7 mouse cellular contexts compared by ENCODE assay signal in the genomic region with DNA sequence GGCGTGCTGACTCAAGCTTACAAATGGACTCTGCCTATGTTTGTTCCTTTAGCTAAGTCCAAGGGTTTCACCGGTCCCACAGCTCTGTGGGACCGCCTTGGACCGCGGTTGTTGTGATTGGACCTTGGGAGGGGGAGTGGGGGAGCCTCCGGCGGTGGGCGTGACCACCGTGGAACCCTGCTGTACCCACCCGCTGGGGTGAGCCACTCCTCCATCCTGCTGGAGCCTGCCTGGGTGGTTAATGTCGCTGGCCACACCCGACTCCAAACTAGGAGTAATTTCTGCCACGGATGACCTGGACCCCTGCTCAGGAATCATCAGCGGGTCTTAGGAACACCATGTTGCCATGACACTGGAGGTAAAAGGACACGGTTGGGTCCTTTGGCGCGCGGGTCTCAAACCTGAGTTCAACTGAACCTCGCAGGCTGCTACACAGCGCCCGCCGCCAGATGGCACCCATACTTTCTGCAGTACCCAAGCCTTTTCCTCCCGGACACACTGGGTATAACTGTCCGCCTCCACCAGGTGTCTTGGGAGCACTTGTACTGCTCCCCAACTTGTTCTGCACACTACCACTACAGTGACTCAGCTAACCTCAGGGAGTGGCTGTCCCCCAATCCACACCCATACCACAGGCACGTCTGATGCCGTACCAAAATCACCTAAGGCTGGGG. TPM values are rescaled to one million over a fixed set of nuclear protein-coding genes. Genes with fewer than 3 reads are reported as not detected.
DNase-seq lines count a peak whose midpoint lies in the region; ATAC-seq lines count a peak whose summit lies in the region.

No protein-coding gene starts in this region.

- H3K36me3 ChIP-seq in intestine, embryonic 15.5 days: no peaks in the 10 kb centered on the region
- no peaks in the 10 kb centered on the region for H3K36me3 ChIP-seq in limb, embryonic 11.5 days (ENCODE audit: control insufficient read depth, insufficient read depth, low read length)
- peaks cover 17% of the 10 kb centered on the region for H3K36me3 ChIP-seq in midbrain, embryonic 14.5 days (ENCODE audit: control insufficient read depth, insufficient read depth, low read length)

- peak; percentile 75 to 80 for DNase-seq in adrenal gland, adult 18-20 months (ENCODE audit: low spot score in 2 of 2)
- DNase-seq in embryo, embryonic 10.5 days (ENCODE audit: low spot score): peak; percentile 87
- DNase-seq in gastrocnemius, postnatal 36 days: peak; percentile 61 to 69
- peak; percentile 89 for DNase-seq in limb, embryonic 11.5 days (ENCODE audit: low spot score)
- DNase-seq in midbrain, embryonic 14.5 days: peak; percentile 85
- DNase-seq in spleen, adult 18-20 months: peak; percentile 55 to 80

- peaks cover 9% of the 10 kb centered on the region; the same call in 1 of the 2 replicates for H3K4me1 ChIP-seq in intestine, embryonic 15.5 days (replicated peaks)
- peaks cover 3% of the 10 kb centered on the region; the same call in 1 of the 2 replicates for H3K4me1 ChIP-seq in limb, embryonic 11.5 days (ENCODE audit: control insufficient read depth, insufficient read depth, low read length)
- H3K4me1 ChIP-seq in midbrain, embryonic 14.5 days (ENCODE audit: control insufficient read depth, insufficient read depth, low read length): no peaks in the 10 kb centered on the region

- no peaks in the 10 kb centered on the region for H3K27me3 ChIP-seq in intestine, embryonic 15.5 days (replicated peaks)
- no peaks in the 10 kb centered on the region for H3K27me3 ChIP-seq in limb, embryonic 11.5 days (ENCODE audit: control insufficient read depth, insufficient read depth, low read length)
- H3K27me3 ChIP-seq in midbrain, embryonic 14.5 days (ENCODE audit: control insufficient read depth, insufficient read depth, low read length): no peaks in the 10 kb centered on the region

- peak; percentile 92 for ATAC-seq in intestine, embryonic 15.5 days
- peak; percentile 83 for ATAC-seq in limb, embryonic 11.5 days (ENCODE audit: insufficient number of reproducible peaks, low FRiP score, low TSS enrichment, low read depth)
- ATAC-seq in midbrain, embryonic 14.5 days (ENCODE audit: low FRiP score, low TSS enrichment): peak; percentile 50; the same call in 1 of the 2 replicates

- intact Hi-C loops in gastrocnemius, postnatal 36 days (cut with DNase I): loop anchor here (5.0 kb wide), 2 partner anchors 155 to 235 kb away; no protein-coding TSS in a partner anchor

- WGBS in intestine, embryonic 15.5 days: 1% methylated on average over 26 of the region's 26 CpGs
- 1% methylated on average over 26 of the region's 26 CpGs for WGBS in limb, embryonic 11.5 days
- 1% methylated on average over 26 of the region's 26 CpGs for WGBS in midbrain, embryonic 14.5 days

- peak overlapping the region; percentile 88 for H3K4me2 ChIP-seq in intestine, embryonic 15.5 days (replicated peaks)
- peak overlapping the region; percentile 67 for H3K4me2 ChIP-seq in limb, embryonic 11.5 days (ENCODE audit: low read depth, severe bottlenecking)
- peak overlapping the region; percentile 54 for H3K4me2 ChIP-seq in midbrain, embryonic 14.5 days (ENCODE audit: low read length)

- H3K27ac ChIP-seq in intestine, embryonic 15.5 days: no peak overlapping the region
- no peak overlapping the region for H3K27ac ChIP-seq in limb, embryonic 11.5 days (replicated peaks; ENCODE audit: low read depth, low read length)
- no peak overlapping the region for H3K27ac ChIP-seq in midbrain, embryonic 14.5 days (replicated peaks; ENCODE audit: low read depth, low read length)

- peak overlapping the region; percentile 41 for H3K4me3 ChIP-seq in intestine, embryonic 15.5 days (replicated peaks)
- peak overlapping the region; percentile 32 for H3K4me3 ChIP-seq in limb, embryonic 11.5 days (ENCODE audit: low read depth, low read length)
- H3K4me3 ChIP-seq in midbrain, embryonic 14.5 days (replicated peaks; ENCODE audit: low read depth, low read length): peak overlapping the region; percentile 17

- peak overlapping the region; percentile 43 for H3K9ac ChIP-seq in intestine, embryonic 15.5 days
- H3K9ac ChIP-seq in limb, embryonic 11.5 days (ENCODE audit: low read length): peak overlapping the region; percentile 3; the same call in 1 of the 2 replicates
- H3K9ac ChIP-seq in midbrain, embryonic 14.5 days (replicated peaks; ENCODE audit: low read length): peak overlapping the region; percentile 26

- no peaks in the 10 kb centered on the region for H3K9me3 ChIP-seq in intestine, embryonic 15.5 days
- H3K9me3 ChIP-seq in limb, embryonic 11.5 days (ENCODE audit: control insufficient read depth, low read length): no peaks in the 10 kb centered on the region
- H3K9me3 ChIP-seq in midbrain, embryonic 14.5 days (ENCODE audit: control insufficient read depth, low read length): no peaks in the 10 kb centered on the region

RNA-seq across cellular contexts. Expression of a gene that starts 1.3 kb away (rescaled TPM):
- total RNA-seq in adrenal gland, adult 18-20 months (2021): 10 to 100 TPM; 54.4 to 57.5 TPM
- total RNA-seq in gastrocnemius, postnatal 36 days (2021): 10 to 100 TPM; 35.5 to 39.9 TPM
- polyA plus RNA-seq in intestine, embryonic 15.5 days (2015; fragmentation: Nextera tagmentation; extraction: Ambion mirVana): 35.8 and 36.0 TPM in 2 replicates
- 35.5 and 36.5 TPM in 2 replicates for polyA plus RNA-seq in limb, embryonic 11.5 days (2014; fragmentation: Nextera tagmentation; extraction: Ambion mirVana)
- 68.3 and 74.3 TPM in 2 replicates for polyA plus RNA-seq in midbrain, embryonic 14.5 days (2014; fragmentation: Nextera tagmentation; extraction: Ambion mirVana)

RNA-seq across cellular contexts. Expression of a gene that starts 11.5 kb away (rescaled TPM):
- total RNA-seq in adrenal gland, adult 18-20 months (2021): 10 to 100 TPM; 23.8 to 29.2 TPM
- total RNA-seq in gastrocnemius, postnatal 36 days (2021): 10 to 100 TPM in 1 of 2 experiments, 1 to 10 TPM in 1; 8.4 to 10.4 TPM
- 34.3 and 43.5 TPM in 2 replicates for polyA plus RNA-seq in intestine, embryonic 15.5 days (2015; fragmentation: Nextera tagmentation; extraction: Ambion mirVana)
- polyA plus RNA-seq in limb, embryonic 11.5 days (2014; fragmentation: Nextera tagmentation; extraction: Ambion mirVana): 32.6 and 37.8 TPM in 2 replicates
- polyA plus RNA-seq in midbrain, embryonic 14.5 days (2014; fragmentation: Nextera tagmentation; extraction: Ambion mirVana): 25.8 and 27.6 TPM in 2 replicates

RNA-seq across cellular contexts. Expression of a gene that starts 17.5 kb away (rescaled TPM):
- total RNA-seq in adrenal gland, adult 18-20 months (2021): 100 to 1,000 TPM; 434 to 484 TPM
- 100 to 1,000 TPM; 142 to 153 TPM for total RNA-seq in gastrocnemius, postnatal 36 days (2021)
- 572 and 634 TPM in 2 replicates for polyA plus RNA-seq in intestine, embryonic 15.5 days (2015; fragmentation: Nextera tagmentation; extraction: Ambion mirVana)
- polyA plus RNA-seq in limb, embryonic 11.5 days (2014; fragmentation: Nextera tagmentation; extraction: Ambion mirVana): 391 and 434 TPM in 2 replicates
- 1,214 and 1,517 TPM in 2 replicates for polyA plus RNA-seq in midbrain, embryonic 14.5 days (2014; fragmentation: Nextera tagmentation; extraction: Ambion mirVana)

RNA-seq across cellular contexts. Expression of a gene that starts 53.3 kb away (rescaled TPM):
- total RNA-seq in adrenal gland, adult 18-20 months (2021): 10 to 100 TPM; 11.0 to 14.3 TPM
- 1 to 10 TPM; 2.9 to 4.4 TPM for total RNA-seq in gastrocnemius, postnatal 36 days (2021)
- polyA plus RNA-seq in intestine, embryonic 15.5 days (2015; fragmentation: Nextera tagmentation; extraction: Ambion mirVana): 4.7 and 5.9 TPM in 2 replicates
- 5.0 and 5.2 TPM in 2 replicates for polyA plus RNA-seq in limb, embryonic 11.5 days (2014; fragmentation: Nextera tagmentation; extraction: Ambion mirVana)
- 25.9 and 27.0 TPM in 2 replicates for polyA plus RNA-seq in midbrain, embryonic 14.5 days (2014; fragmentation: Nextera tagmentation; extraction: Ambion mirVana)

RNA-seq across cellular contexts. Expression of a gene that starts 57.3 kb away (rescaled TPM):
- 1 to 10 TPM; 1.5 to 2.1 TPM for total RNA-seq in adrenal gland, adult 18-20 months (2021)
- total RNA-seq in gastrocnemius, postnatal 36 days (2021): under 1 TPM; 0.33 to 0.35 TPM
- polyA plus RNA-seq in intestine, embryonic 15.5 days (2015; fragmentation: Nextera tagmentation; extraction: Ambion mirVana): 5.9 and 6.2 TPM in 2 replicates
- polyA plus RNA-seq in limb, embryonic 11.5 days (2014; fragmentation: Nextera tagmentation; extraction: Ambion mirVana): 9.2 and 9.5 TPM in 2 replicates
- 3.1 and 3.4 TPM in 2 replicates for polyA plus RNA-seq in midbrain, embryonic 14.5 days (2014; fragmentation: Nextera tagmentation; extraction: Ambion mirVana)
